11 mouse cellular contexts compared by ENCODE assay signal in genomic region chr5:77267441-77267840, GRCm38 (mm10). TPM values are rescaled to one million over a fixed set of nuclear protein-coding genes. Genes with fewer than 3 reads are reported as not detected.
DNase-seq lines count a peak whose midpoint lies in the region; ATAC-seq and TF ChIP-seq lines count a peak whose summit lies in the region.
"Had no signal": no experiment of that assay in that cellular context is flagged by ENCODE, and none has a peak within 500 bp of the region (broad histone marks: within the 10 kb centered on the region; RNA-seq: fewer than 3 reads in every experiment).

No protein-coding gene starts in this region.

- no peaks in the 10 kb centered on the region for H3K9me3 ChIP-seq in lung, embryonic 14.5 days (ENCODE audit: low read depth, low read length)
- H3K9me3 ChIP-seq in forebrain, embryonic 11.5 days (ENCODE audit: control insufficient read depth, low read length): no peaks in the 10 kb centered on the region
- H3K9me3 ChIP-seq in limb, embryonic 12.5 days: no peaks in the 10 kb centered on the region
- no peaks in the 10 kb centered on the region for H3K9me3 ChIP-seq in neural tube, embryonic 15.5 days (replicated peaks)

- peak overlapping the region; percentile 94 for H3K4me3 ChIP-seq in lung, embryonic 14.5 days (ENCODE audit: low read depth, low read length)
- peak overlapping the region; percentile 99 for H3K4me3 ChIP-seq in forebrain, embryonic 11.5 days (ENCODE audit: low read depth, low read length)
- H3K4me3 ChIP-seq in limb, embryonic 12.5 days (replicated peaks): peak overlapping the region; percentile 99
- H3K4me3 ChIP-seq in neural tube, embryonic 15.5 days (replicated peaks): 0 out of 2 replicates have a peak overlapping the region, but pooled peaks have one; percentile 72

- intact Hi-C loops in left cerebral cortex, postnatal 14 days (cut with DNase I): no loop called here

- no peak overlapping the region; the same call in 1 of the 2 replicates for H3K27ac ChIP-seq in lung, embryonic 14.5 days (ENCODE audit: low read depth)
- H3K27ac ChIP-seq in forebrain, embryonic 11.5 days (ENCODE audit: low read depth, low read length): no peak overlapping the region
- H3K27ac ChIP-seq in limb, embryonic 12.5 days: peak overlapping the region; percentile 99; the same call in 1 of the 2 replicates
- H3K27ac ChIP-seq in neural tube, embryonic 15.5 days (replicated peaks): no peak overlapping the region

- peak overlapping the region; percentile 94 for H3K9ac ChIP-seq in lung, embryonic 14.5 days
- no peak overlapping the region for H3K9ac ChIP-seq in forebrain, embryonic 11.5 days (ENCODE audit: low read length)
- no peak overlapping the region for H3K9ac ChIP-seq in limb, embryonic 12.5 days (replicated peaks)
- H3K9ac ChIP-seq in neural tube, embryonic 15.5 days (replicated peaks): no peak overlapping the region

- H3K4me2 ChIP-seq in lung, embryonic 14.5 days: peak overlapping the region; percentile 77
- peak overlapping the region; percentile 67; the same call in 1 of the 2 replicates for H3K4me2 ChIP-seq in forebrain, embryonic 11.5 days (ENCODE audit: low read depth, low read length, severe bottlenecking)
- peak overlapping the region; percentile 61 for H3K4me2 ChIP-seq in limb, embryonic 12.5 days
- H3K4me2 ChIP-seq in neural tube, embryonic 15.5 days: peak overlapping the region; percentile 67

- H3K36me3 ChIP-seq in lung, embryonic 14.5 days (ENCODE audit: insufficient read depth): peaks cover 46% of the 10 kb centered on the region
- peaks cover 13% of the 10 kb centered on the region; the same call in 1 of the 2 replicates for H3K36me3 ChIP-seq in forebrain, embryonic 11.5 days (ENCODE audit: control insufficient read depth, insufficient read depth, low read length)
- peaks cover 46% of the 10 kb centered on the region for H3K36me3 ChIP-seq in limb, embryonic 12.5 days
- peaks cover 8% of the 10 kb centered on the region; the same call in 1 of the 2 replicates for H3K36me3 ChIP-seq in neural tube, embryonic 15.5 days

- TF ChIP-seq CTCF in lung, embryonic 14.5 days (IDR thresholded peaks at IDR 0.05; ENCODE audit: low read depth): no peak

- no peaks in the 10 kb centered on the region for H3K27me3 ChIP-seq in lung, embryonic 14.5 days (ENCODE audit: insufficient read depth, low read length)
- H3K27me3 ChIP-seq in forebrain, embryonic 11.5 days (ENCODE audit: control insufficient read depth, insufficient read depth, low read length): no peaks in the 10 kb centered on the region
- H3K27me3 ChIP-seq in limb, embryonic 12.5 days: no peaks in the 10 kb centered on the region
- H3K27me3 ChIP-seq in neural tube, embryonic 15.5 days (replicated peaks): 0 out of 2 replicates have a peak, but pooled peaks cover 2% of the 10 kb centered on the region
- H3K27me3 ChIP-seq: Patski had no signal

- ATAC-seq in lung, embryonic 14.5 days (ENCODE audit: insufficient read depth): no peak
- ATAC-seq in forebrain, embryonic 11.5 days (replicated peaks; ENCODE audit: low FRiP score): no peak
- no peak for ATAC-seq in limb, embryonic 12.5 days (ENCODE audit: insufficient number of reproducible peaks, insufficient read depth, low FRiP score, low TSS enrichment, low read depth)
- no peak for ATAC-seq in neural tube, embryonic 15.5 days (ENCODE audit: low FRiP score)
- ATAC-seq: Patski had no signal

- 69% methylated on average over 4 of the region's 4 CpGs for WGBS in lung, embryonic 14.5 days
- WGBS in forebrain, embryonic 11.5 days: 67% methylated on average over 4 of the region's 4 CpGs
- 71% methylated on average over 4 of the region's 4 CpGs for WGBS in limb, embryonic 12.5 days
- WGBS in neural tube, embryonic 15.5 days: 78% methylated on average over 4 of the region's 4 CpGs

- peaks cover 6% of the 10 kb centered on the region; the same call in 1 of the 2 replicates for H3K4me1 ChIP-seq in lung, embryonic 14.5 days (ENCODE audit: insufficient read depth)
- no peaks in the 10 kb centered on the region; the same call in 1 of the 2 replicates for H3K4me1 ChIP-seq in forebrain, embryonic 11.5 days (replicated peaks; ENCODE audit: control insufficient read depth, insufficient read depth, low read length)
- peaks cover 19% of the 10 kb centered on the region; the same call in 1 of the 2 replicates for H3K4me1 ChIP-seq in limb, embryonic 12.5 days (replicated peaks)
- H3K4me1 ChIP-seq in neural tube, embryonic 15.5 days: peaks cover 16% of the 10 kb centered on the region

- DNase-seq in lung, embryonic 14.5 days: no peak
- no peak for DNase-seq in lung, adult 18-20 months
- DNase-seq in forebrain, embryonic 11.5 days (ENCODE audit: low spot score): no peak
- no peak for DNase-seq in adrenal gland, postnatal 14 days
- DNase-seq in left cerebral cortex, postnatal 14 days (ENCODE audit: low spot score in 2 of 2): no peak
- no peak for DNase-seq in frontal cortex, adult 2 months (ENCODE audit: extremely low spot score in 1 of 2, low spot score in 1 of 2)
- DNase-seq: cerebellum, adult 18-20 months; layer of hippocampus, postnatal 36 days had no signal

RNA-seq across cellular contexts. Expression of gene Rest, which starts 2.1 kb away (rescaled TPM):
- 42.6 and 43.5 TPM in 2 replicates for polyA plus RNA-seq in lung, embryonic 14.5 days (2014; fragmentation: Nextera tagmentation; extraction: Ambion mirVana)
- 24.7 and 25.3 TPM in 2 replicates for polyA plus RNA-seq in forebrain, embryonic 11.5 days (2014; fragmentation: Nextera tagmentation; extraction: Ambion mirVana)
- 61.8 and 65.0 TPM in 2 replicates for polyA plus RNA-seq in limb, embryonic 12.5 days (2016; fragmentation: Nextera tagmentation; extraction: Ambion mirVana)
- 6.2 and 10.9 TPM in 2 replicates for polyA plus RNA-seq in neural tube, embryonic 15.5 days (2015; fragmentation: Nextera tagmentation; extraction: Ambion mirVana)
- 26.0 and 26.1 TPM in 2 replicates for total RNA-seq in adrenal gland, postnatal 14 days (2021)
- 1 to 10 TPM; 4.2 TPM for total RNA-seq in left cerebral cortex, postnatal 14 days (2021)
- polyA plus RNA-seq in frontal cortex, adult 2 months (2012; rRNA removed): 3.4 and 3.5 TPM in 2 replicates

RNA-seq across cellular contexts. Expression of gene Noa1, which starts 42.4 kb away (rescaled TPM):
- 27.4 and 29.8 TPM in 2 replicates for polyA plus RNA-seq in lung, embryonic 14.5 days (2014; fragmentation: Nextera tagmentation; extraction: Ambion mirVana)
- polyA plus RNA-seq in forebrain, embryonic 11.5 days (2014; fragmentation: Nextera tagmentation; extraction: Ambion mirVana): 39.3 and 39.6 TPM in 2 replicates
- 31.8 and 35.0 TPM in 2 replicates for polyA plus RNA-seq in limb, embryonic 12.5 days (2016; fragmentation: Nextera tagmentation; extraction: Ambion mirVana)
- 36.0 and 37.2 TPM in 2 replicates for polyA plus RNA-seq in neural tube, embryonic 15.5 days (2015; fragmentation: Nextera tagmentation; extraction: Ambion mirVana)
- 30.4 and 32.3 TPM in 2 replicates for total RNA-seq in adrenal gland, postnatal 14 days (2021)
- total RNA-seq in left cerebral cortex, postnatal 14 days (2021): 10 to 100 TPM; 22.8 to 24.6 TPM
- polyA plus RNA-seq in frontal cortex, adult 2 months (2012; rRNA removed): 17.1 and 18.6 TPM in 2 replicates

RNA-seq across cellular contexts. Expression of gene Polr2b, which starts 42.5 kb away (rescaled TPM):
- 73.2 and 74.6 TPM in 2 replicates for polyA plus RNA-seq in lung, embryonic 14.5 days (2014; fragmentation: Nextera tagmentation; extraction: Ambion mirVana)
- polyA plus RNA-seq in forebrain, embryonic 11.5 days (2014; fragmentation: Nextera tagmentation; extraction: Ambion mirVana): 110 and 115 TPM in 2 replicates
- polyA plus RNA-seq in limb, embryonic 12.5 days (2016; fragmentation: Nextera tagmentation; extraction: Ambion mirVana): 83.5 and 87.3 TPM in 2 replicates
- 52.2 and 54.0 TPM in 2 replicates for polyA plus RNA-seq in neural tube, embryonic 15.5 days (2015; fragmentation: Nextera tagmentation; extraction: Ambion mirVana)
- total RNA-seq in adrenal gland, postnatal 14 days (2021): 63.3 and 67.0 TPM in 2 replicates
- 10 to 100 TPM; 46.6 to 51.7 TPM for total RNA-seq in left cerebral cortex, postnatal 14 days (2021)
- polyA plus RNA-seq in frontal cortex, adult 2 months (2012; rRNA removed): 36.8 and 38.5 TPM in 2 replicates

RNA-seq across cellular contexts. Expression of gene Spink2, which starts 56.2 kb away (rescaled TPM):
- 0.32 and 1.3 TPM in 2 replicates for polyA plus RNA-seq in lung, embryonic 14.5 days (2014; fragmentation: Nextera tagmentation; extraction: Ambion mirVana)
- 0.63 and 1.2 TPM in 2 replicates for polyA plus RNA-seq in forebrain, embryonic 11.5 days (2014; fragmentation: Nextera tagmentation; extraction: Ambion mirVana)
- polyA plus RNA-seq in limb, embryonic 12.5 days (2016; fragmentation: Nextera tagmentation; extraction: Ambion mirVana): 0.86 and 1.1 TPM in 2 replicates
- 2.9 and 3.2 TPM in 2 replicates for polyA plus RNA-seq in neural tube, embryonic 15.5 days (2015; fragmentation: Nextera tagmentation; extraction: Ambion mirVana)
- total RNA-seq in adrenal gland, postnatal 14 days (2021): 0.64 TPM in 1 of 2 replicates, not detected in the other
- not detected for total RNA-seq in left cerebral cortex, postnatal 14 days (2021)
- 0.22 TPM in 1 of 2 replicates, not detected in the other for polyA plus RNA-seq in frontal cortex, adult 2 months (2012; rRNA removed)
- total RNA-seq: layer of hippocampus, postnatal 36 days had no signal
- polyA plus RNA-seq: Patski had no signal
